Mouse (Mus musculus): ENCODE data around the gene Hagh. TPM values are rescaled to one million over a fixed set of nuclear protein-coding genes. Genes with fewer than 3 reads are reported as not detected.

Hagh gene
- polyA plus RNA-seq, 1 experiment from 2014 or later: 241 TPM

GRCm38 (mm10) chr17:24865776-24866175 lies 25.8 kb downstream of the Hagh start, which contains the start of gene Igfals:
Igfals (plus strand) TSS chr17:24865997.
- no peak for DNase-seq
- Histone ChIP-seq H3K4me3 (ENCODE audit: low read depth, low read length) (no peak within 1 kb of the TSS), H3K4me2 (ENCODE audit: low read depth, low read length) (no peak within 1 kb of the TSS), H3K27me3 (ENCODE audit: insufficient read depth, low read length) (no peaks in the 10 kb centered on the region), H3K9ac (replicated peaks) (no peak within 1 kb of the TSS), H3K9me3 (ENCODE audit: low read length) (no peaks in the 10 kb centered on the region), H3K36me3 (replicated peaks; ENCODE audit: insufficient read depth, low read length) (peaks cover 47% of the 10 kb centered on the region), H3K4me1 (ENCODE audit: insufficient read depth) (no peaks in the 10 kb centered on the region; the same call in 1 of the 2 replicates), H3K27ac (ENCODE audit: low read depth) (no peak within 1 kb of the TSS)
- WGBS (ENCODE audit: insufficient replicate concordance): 88% methylated on average over 8 of the region's 8 CpGs
- TF ChIP-seq EP300 (IDR thresholded peaks at IDR 0.05; ENCODE audit: low read depth) (no peak), CTCF (IDR thresholded peaks at IDR 0.05; ENCODE audit: low read depth) (no peak)
- ATAC-seq: no peak

GRCm38 (mm10) chr17:24867914-24868313 lies 28.0 kb downstream of the Hagh start:
- Histone ChIP-seq H3K9me3 (ENCODE audit: low read length) (no peaks in the 10 kb centered on the region), H3K27ac (ENCODE audit: low read depth) (no peak overlapping the region), H3K4me1 (ENCODE audit: insufficient read depth) (no peaks in the 10 kb centered on the region; the same call in 1 of the 2 replicates), H3K36me3 (replicated peaks; ENCODE audit: insufficient read depth, low read length) (peaks cover 27% of the 10 kb centered on the region), H3K27me3 (ENCODE audit: insufficient read depth, low read length) (no peaks in the 10 kb centered on the region), H3K4me3 (ENCODE audit: low read depth, low read length) (no peak overlapping the region), H3K4me2 (ENCODE audit: low read depth, low read length) (no peak overlapping the region), H3K9ac (replicated peaks) (no peak overlapping the region)
- WGBS (ENCODE audit: insufficient replicate concordance): 92% methylated on average over 10 of the region's 10 CpGs
- no peak for DNase-seq
- TF ChIP-seq CTCF (IDR thresholded peaks at IDR 0.05; ENCODE audit: low read depth): no peak
- no peak for TF ChIP-seq EP300 (IDR thresholded peaks at IDR 0.05; ENCODE audit: low read depth)
- no peak for ATAC-seq

GRCm38 (mm10) chr17:24873695-24874404 lies 33.9 kb downstream of the Hagh start:
- no peak for TF ChIP-seq CTCF (IDR thresholded peaks at IDR 0.05; ENCODE audit: low read depth)
- TF ChIP-seq EP300 (IDR thresholded peaks at IDR 0.05; ENCODE audit: low read depth): no peak
- Histone ChIP-seq H3K9me3 (ENCODE audit: low read length) (no peaks in the 10 kb centered on the region), H3K4me2 (ENCODE audit: low read depth, low read length) (no peak overlapping the region), H3K9ac (replicated peaks) (no peak overlapping the region), H3K4me3 (ENCODE audit: low read depth, low read length) (no peak overlapping the region), H3K27ac (ENCODE audit: low read depth) (no peak overlapping the region), H3K36me3 (replicated peaks; ENCODE audit: insufficient read depth, low read length) (no peaks in the 10 kb centered on the region), H3K4me1 (ENCODE audit: insufficient read depth) (peaks cover 11% of the 10 kb centered on the region), H3K27me3 (ENCODE audit: insufficient read depth, low read length) (no peaks in the 10 kb centered on the region)
- 42% methylated on average over 4 of the region's 4 CpGs for WGBS (ENCODE audit: insufficient replicate concordance)
- DNase-seq: no peak
- ATAC-seq: no peak

GRCm38 (mm10) chr17:24874405-24874745 lies 34.4 kb downstream of the Hagh start:
- no peaks in the 10 kb centered on the region for H3K9me3 ChIP-seq (ENCODE audit: low read length)
- H3K4me3 ChIP-seq (ENCODE audit: low read depth, low read length): no peak overlapping the region
- TF ChIP-seq EP300 (IDR thresholded peaks at IDR 0.05; ENCODE audit: low read depth) (no peak), CTCF (IDR thresholded peaks at IDR 0.05; ENCODE audit: low read depth) (no peak)
- H3K27me3 ChIP-seq (ENCODE audit: insufficient read depth, low read length): no peaks in the 10 kb centered on the region
- no peak overlapping the region for H3K27ac ChIP-seq (ENCODE audit: low read depth)
- DNase-seq (no peak), ATAC-seq (no peak)
- WGBS (ENCODE audit: insufficient replicate concordance): 47% methylated on average over 1 of the region's 1 CpGs
- H3K4me2 ChIP-seq (ENCODE audit: low read depth, low read length): no peak overlapping the region
- H3K36me3 ChIP-seq (replicated peaks; ENCODE audit: insufficient read depth, low read length): no peaks in the 10 kb centered on the region
- no peak overlapping the region for H3K9ac ChIP-seq (replicated peaks)
- peaks cover 11% of the 10 kb centered on the region for H3K4me1 ChIP-seq (ENCODE audit: insufficient read depth)

- Histone ChIP-seq H3K9me3 (ENCODE audit: low read length) (no peaks in the 10 kb centered on the region), H3K36me3 (replicated peaks; ENCODE audit: insufficient read depth, low read length) (no peaks in the 10 kb centered on the region), H3K9ac (replicated peaks) (no peak overlapping the region), H3K4me3 (ENCODE audit: low read depth, low read length) (no peak overlapping the region), H3K4me2 (ENCODE audit: low read depth, low read length) (no peak overlapping the region), H3K4me1 (ENCODE audit: insufficient read depth) (peaks cover 11% of the 10 kb centered on the region; the same call in 1 of the 2 replicates), H3K27ac (ENCODE audit: low read depth) (no peak overlapping the region), H3K27me3 (ENCODE audit: insufficient read depth, low read length) (no peaks in the 10 kb centered on the region)
- TF ChIP-seq CTCF (IDR thresholded peaks at IDR 0.05; ENCODE audit: low read depth) (no peak), EP300 (IDR thresholded peaks at IDR 0.05; ENCODE audit: low read depth) (no peak)
- DNase-seq (no peak), ATAC-seq (no peak)
- WGBS (ENCODE audit: insufficient replicate concordance): 70% methylated on average over 8 of the region's 8 CpGs
Observed at GRCm38 (mm10) chr17:24874989-24875388, 35.0 kb downstream of the Hagh start.

DNA sequence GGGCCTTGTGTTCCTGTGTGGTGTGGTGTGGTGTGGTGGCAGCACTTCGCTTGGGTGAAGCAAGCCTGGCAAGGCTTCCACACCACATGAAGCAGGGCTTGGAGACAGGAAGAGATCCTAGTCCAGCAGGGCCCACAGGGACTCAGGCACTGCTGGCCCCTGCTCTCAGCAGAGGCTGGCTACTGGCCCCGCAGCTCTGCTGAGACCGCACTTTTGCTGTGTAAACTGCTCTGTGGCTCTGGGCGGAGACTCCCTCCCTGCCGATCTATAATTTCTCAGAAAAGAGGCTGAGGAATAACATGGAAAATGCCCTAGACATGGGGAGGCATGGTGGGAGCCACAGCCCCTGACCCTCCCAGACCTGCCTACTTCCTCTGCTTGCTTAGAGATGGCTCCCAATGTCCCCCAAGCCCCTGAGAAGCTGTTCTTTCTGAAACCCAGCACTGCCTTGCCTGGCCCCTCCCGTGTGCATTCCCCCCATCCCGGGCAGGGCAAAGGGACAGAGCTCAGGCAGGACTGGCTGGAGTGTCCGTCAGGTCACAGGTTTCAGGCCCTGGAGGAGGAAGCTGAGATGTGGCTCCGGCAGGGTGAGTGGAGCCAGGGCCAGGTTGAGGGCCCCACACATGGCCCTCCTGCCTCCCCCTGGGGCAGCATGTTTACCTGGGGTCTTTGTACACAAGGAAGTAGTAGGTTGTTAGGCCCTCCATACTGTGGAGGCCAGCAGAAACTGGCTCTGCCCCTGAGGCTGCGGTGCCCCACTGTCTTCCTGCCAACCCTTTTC lies 37.6 kb downstream of the Hagh start:
- TF ChIP-seq EP300 (IDR thresholded peaks at IDR 0.05; ENCODE audit: low read depth) (no peak), CTCF (IDR thresholded peaks at IDR 0.05; ENCODE audit: low read depth) (no peak)
- WGBS (ENCODE audit: insufficient replicate concordance): 60% methylated on average over 10 of the region's 10 CpGs
- H3K9me3 ChIP-seq (ENCODE audit: low read length): no peaks in the 10 kb centered on the region
- no peaks in the 10 kb centered on the region for H3K27me3 ChIP-seq (ENCODE audit: insufficient read depth, low read length)
- ATAC-seq (peak; percentile 73), DNase-seq (peak; percentile 53)
- peaks cover 7% of the 10 kb centered on the region for H3K36me3 ChIP-seq (replicated peaks; ENCODE audit: insufficient read depth, low read length)
- H3K27ac ChIP-seq (ENCODE audit: low read depth): peak overlapping the region; percentile 94
- H3K4me3 ChIP-seq (ENCODE audit: low read depth, low read length): peak overlapping the region; percentile 21
- H3K4me2 ChIP-seq (ENCODE audit: low read depth, low read length): peak overlapping the region; percentile 64
- H3K9ac ChIP-seq (replicated peaks): peak overlapping the region; percentile 68
- H3K4me1 ChIP-seq (ENCODE audit: insufficient read depth): peaks cover 11% of the 10 kb centered on the region; the same call in 1 of the 2 replicates

All from liver, postnatal 0 days (tissue).